Mouse (Mus musculus) embryonic facial prominence, embryonic 10.5 days (tissue): Measurements from ENCODE around the gene Rbms3. TPM values are rescaled to one million over a fixed set of nuclear protein-coding genes. Genes with fewer than 3 reads are reported as not detected.

Experiments
- DNase-seq: peaks from one replicate; pipeline ENCODE4 v3.0.0-alpha.2; 2017; ENCODE audit warnings: low spot score
- H3K27ac ChIP-seq: fragments of 300-500 bp; sonication (generic); replicated peaks from 2 replicates; pipeline ENCODE4 v1.5.1; 2016; ENCODE audit warnings: mild to moderate bottlenecking
- H3K27me3 ChIP-seq: fragments of 300-500 bp; sonication (generic); replicated peaks from 2 replicates; pipeline ENCODE4 v1.6.1; 2016; ENCODE audit warnings: low read depth, mild to moderate bottlenecking; ENCODE audit not compliant: poor library complexity, severe bottlenecking
- H3K36me3 ChIP-seq: fragments of 300-500 bp; sonication (generic); replicated peaks from 2 replicates; pipeline ENCODE4 v1.6.1; 2016; ENCODE audit warnings: mild to moderate bottlenecking, moderate library complexity
- H3K4me1 ChIP-seq: fragments of 300-500 bp; sonication (generic); 2 replicates; pipeline ENCODE4 v1.6.1; 2016
- H3K4me3 ChIP-seq: fragments of 300-500 bp; sonication (generic); 2 replicates; pipeline ENCODE4 v1.5.1; 2016; ENCODE audit warnings: mild to moderate bottlenecking, moderate library complexity
- H3K9me3 ChIP-seq: fragments of 300-500 bp; sonication (generic); 2 replicates; pipeline ENCODE4 v1.6.1; 2016; ENCODE audit warnings: mild to moderate bottlenecking
- WGBS: fragments of 180-500 bp; shearing (Covaris S2); methylation state at CpG from one replicate; pipeline ENCODE4 v1.1.7; 2016; 5-methylcytosine and 5-hydroxymethylcytosine counted together
- polyA plus RNA-seq: library from polyadenylated mRNA; unstranded; fragments of >200 nt; fragmentation: Nextera tagmentation; extraction: Ambion mirVana; gene quantifications from 2 replicates; pipeline ENCODE4 v1.2.1, GENCODE M21; 2016

Rbms3 gene
- polyA plus RNA-seq, 1 experiment from 2014 or later: 29.9 TPM

GRCm38 (mm10) chr9:117393626-117394525 is 235.8 kb downstream of the Rbms3 start:
- Histone ChIP-seq H3K9me3 (no peaks in the 10 kb centered on the region), H3K4me1 (0 out of 2 replicates have a peak, but pooled peaks cover 3% of the 10 kb centered on the region), H3K27ac (no peak overlapping the region), H3K36me3 (no peaks in the 10 kb centered on the region), H3K27me3 (no peaks in the 10 kb centered on the region), H3K4me3 (no peak overlapping the region)
- WGBS: 77% methylated on average over 18 of the region's 18 CpGs
- peak; percentile 18 for DNase-seq

- 88% methylated on average over 9 of the region's 9 CpGs for WGBS
Observed at GRCm38 (mm10) chr9:117388024-117388423, 241.7 kb downstream of the Rbms3 start.

GRCm38 (mm10) chr9:117380876-117381275 is 248.8 kb downstream of the Rbms3 start:
- Histone ChIP-seq H3K36me3 (no peaks in the 10 kb centered on the region), H3K27me3 (0 out of 2 replicates have a peak, but pooled peaks cover 5% of the 10 kb centered on the region), H3K27ac (peak overlapping the region; percentile 61), H3K4me1 (peaks cover 38% of the 10 kb centered on the region), H3K4me3 (no peak overlapping the region), H3K9me3 (no peaks in the 10 kb centered on the region)
- DNase-seq: no peak
- 73% methylated on average over 5 of the region's 5 CpGs for whole genome bisulfite sequencing

More at GRCm38 (mm10) chr9:117388024-117388423, 241.7 kb downstream of the Rbms3 start:
- Histone ChIP-seq H3K4me3 (no peak overlapping the region), H3K9me3 (no peaks in the 10 kb centered on the region), H3K36me3 (no peaks in the 10 kb centered on the region), H3K27ac (no peak overlapping the region), H3K27me3 (no peaks in the 10 kb centered on the region), H3K4me1 (no peaks in the 10 kb centered on the region)
- no peak for DNase-seq

- H3K27ac ChIP-seq: peak overlapping the region; percentile 61
- no peaks in the 10 kb centered on the region for H3K36me3 ChIP-seq
- 0 out of 2 replicates have a peak, but pooled peaks cover 5% of the 10 kb centered on the region for H3K27me3 ChIP-seq
- peaks cover 38% of the 10 kb centered on the region for H3K4me1 ChIP-seq
- 20% methylated on average over 5 of the region's 5 CpGs for WGBS
- no peaks in the 10 kb centered on the region for H3K9me3 ChIP-seq
- peak; percentile 68 for DNase-seq
- H3K4me3 ChIP-seq: no peak overlapping the region
Observed at GRCm38 (mm10) chr9:117380076-117380475, 249.6 kb downstream of the Rbms3 start.

DNA sequence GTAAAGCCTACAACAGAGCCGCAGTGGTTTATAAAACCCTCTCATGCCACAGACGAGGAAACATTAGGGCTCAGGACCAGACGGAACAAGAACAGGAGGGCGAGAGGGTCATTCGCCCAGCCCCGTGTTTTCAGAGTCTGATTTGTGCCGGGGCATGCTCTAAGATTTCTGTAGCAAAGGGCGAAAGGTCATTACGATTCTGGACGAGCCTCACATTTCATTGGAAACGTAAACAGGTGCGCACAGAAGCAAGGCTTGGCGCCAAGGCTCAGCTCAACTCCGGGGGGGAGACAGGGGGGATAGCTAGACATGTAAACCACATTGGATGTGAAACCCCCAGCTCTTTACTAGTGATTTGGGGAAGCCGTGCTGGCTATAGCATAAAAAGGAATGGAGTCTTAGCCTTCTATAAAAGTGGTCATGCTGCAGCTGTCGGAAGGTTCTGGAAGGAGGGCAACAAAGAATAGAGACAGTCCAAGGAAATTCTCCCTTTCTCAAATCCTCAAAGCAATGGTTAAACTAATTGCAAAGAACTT is 250.2 kb downstream of the Rbms3 start:
- no peaks in the 10 kb centered on the region for H3K36me3 ChIP-seq
- no peak overlapping the region for H3K4me3 ChIP-seq
- peak; percentile 50 for DNase-seq
- peak overlapping the region; percentile 61; the same call in 1 of the 2 replicates for H3K27ac ChIP-seq
- 48% methylated on average over 16 of the region's 16 CpGs for WGBS
- H3K27me3 ChIP-seq: 0 out of 2 replicates have a peak, but pooled peaks cover 5% of the 10 kb centered on the region
- H3K4me1 ChIP-seq: peaks cover 38% of the 10 kb centered on the region
- H3K9me3 ChIP-seq: no peaks in the 10 kb centered on the region

DNA sequence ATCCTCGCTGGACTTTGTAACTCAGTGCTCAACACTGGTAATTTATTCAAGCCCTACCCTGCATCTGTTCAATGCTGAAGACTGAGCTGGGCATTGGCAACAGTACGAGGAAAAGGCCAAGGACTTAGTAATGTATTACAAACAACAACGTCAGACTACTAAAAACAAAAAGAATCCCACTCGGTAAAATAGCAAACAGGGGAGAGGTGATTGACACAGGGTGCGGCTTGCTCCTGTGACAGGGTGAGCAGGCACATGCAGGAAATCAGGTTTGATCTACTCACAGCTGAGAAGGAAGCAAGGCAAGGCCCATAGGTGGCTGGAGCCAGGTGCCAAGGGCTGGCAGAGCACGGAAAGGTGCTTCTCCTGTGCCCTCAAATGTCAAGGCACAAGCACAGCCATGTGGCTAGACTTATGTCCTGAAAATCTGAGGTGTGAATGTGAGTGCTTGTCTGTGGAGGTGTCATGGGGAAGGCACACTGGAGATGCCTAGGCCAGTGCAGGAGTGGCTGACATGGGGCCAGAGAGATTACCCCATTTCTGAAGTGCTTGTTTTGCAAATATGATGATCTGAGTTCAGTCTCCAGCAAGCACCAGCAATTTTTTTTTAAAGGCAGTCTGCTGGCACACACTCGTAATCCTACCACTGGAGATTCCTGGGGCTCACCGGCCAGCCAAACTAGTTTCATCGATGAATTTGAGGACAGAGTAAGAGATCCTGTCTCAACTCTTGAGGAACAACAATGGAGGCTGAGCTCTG is 251.4 kb downstream of the Rbms3 start:
- DNase-seq: no peak

DNA sequence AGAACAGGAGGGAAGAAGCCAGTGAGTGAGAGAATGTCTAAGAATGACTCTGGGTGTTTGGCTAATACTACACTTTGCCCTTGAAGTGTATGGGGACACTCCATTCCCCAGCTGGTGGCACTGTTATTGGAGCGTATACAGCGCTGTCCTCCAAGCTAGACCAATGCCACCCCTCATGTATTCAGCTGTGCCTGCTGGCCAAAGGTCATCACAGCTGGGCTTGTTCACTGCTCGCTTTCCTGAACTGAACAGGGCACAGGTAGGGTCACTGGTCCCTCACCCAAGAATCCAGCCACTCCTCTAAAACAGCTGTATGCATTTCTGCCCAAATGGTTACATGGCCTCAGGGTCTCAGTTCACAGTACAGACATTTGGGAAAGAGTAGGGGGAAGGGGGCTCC is 253.9 kb downstream of the Rbms3 start:
- no peak for DNase-seq
- Histone ChIP-seq H3K36me3 (no peaks in the 10 kb centered on the region), H3K27ac (no peak overlapping the region), H3K27me3 (no peaks in the 10 kb centered on the region), H3K4me1 (peaks cover 34% of the 10 kb centered on the region), H3K4me3 (no peak overlapping the region), H3K9me3 (no peaks in the 10 kb centered on the region)
- WGBS: 87% methylated on average over 3 of the region's 3 CpGs

More for the DNA sequence above, 251.4 kb downstream of the Rbms3 start:
- H3K4me1 ChIP-seq: peaks cover 41% of the 10 kb centered on the region
- H3K4me3 ChIP-seq: no peak overlapping the region
- H3K27me3 ChIP-seq: 0 out of 2 replicates have a peak, but pooled peaks cover 5% of the 10 kb centered on the region
- no peaks in the 10 kb centered on the region for H3K9me3 ChIP-seq
- 73% methylated on average over 9 of the region's 9 CpGs for WGBS
- H3K27ac ChIP-seq: peak overlapping the region; percentile 8; the same call in 1 of the 2 replicates
- H3K36me3 ChIP-seq: no peaks in the 10 kb centered on the region

- Histone ChIP-seq H3K9me3 (no peaks in the 10 kb centered on the region), H3K4me1 (peaks cover 10% of the 10 kb centered on the region), H3K27ac (no peak overlapping the region; the same call in 1 of the 2 replicates), H3K4me3 (no peak overlapping the region), H3K27me3 (no peaks in the 10 kb centered on the region), H3K36me3 (no peaks in the 10 kb centered on the region)
- DNase-seq: peak; percentile 30
- 49% methylated on average over 7 of the region's 7 CpGs for WGBS
Observed at GRCm38 (mm10) chr9:117373164-117373741, 256.5 kb downstream of the Rbms3 start.

- Histone ChIP-seq H3K36me3 (no peaks in the 10 kb centered on the region), H3K4me3 (no peak overlapping the region), H3K27ac (no peak overlapping the region), H3K4me1 (peaks cover 6% of the 10 kb centered on the region), H3K27me3 (no peaks in the 10 kb centered on the region), H3K9me3 (no peaks in the 10 kb centered on the region)
- 90% methylated on average over 5 of the region's 5 CpGs for WGBS
- DNase-seq: no peak
Observed at GRCm38 (mm10) chr9:117371980-117372379, 257.7 kb downstream of the Rbms3 start.

DNA sequence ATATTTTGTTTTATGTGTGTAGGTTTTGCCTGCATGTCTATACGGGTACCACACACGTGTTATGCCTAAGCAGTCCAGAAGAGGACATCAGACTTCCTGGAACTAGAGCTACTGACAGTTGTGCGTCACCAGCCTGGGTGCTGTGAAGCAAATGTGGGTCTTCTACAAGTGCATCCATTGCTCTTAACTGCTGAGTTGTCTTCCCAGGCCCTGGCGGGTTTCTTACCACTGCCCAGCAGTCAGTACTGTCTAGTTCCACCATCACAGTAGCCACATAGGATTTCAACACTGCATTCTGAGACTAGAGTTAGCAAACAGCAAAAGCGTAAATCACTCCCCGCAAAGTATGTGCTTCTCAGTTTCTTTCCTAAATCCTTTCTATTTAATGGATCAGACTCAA is 259.6 kb downstream of the Rbms3 start:
- no peaks in the 10 kb centered on the region for H3K9me3 ChIP-seq
- no peak overlapping the region for H3K4me3 ChIP-seq
- no peak overlapping the region for H3K27ac ChIP-seq
- 90% methylated on average over 6 of the region's 6 CpGs for WGBS
- peaks cover 6% of the 10 kb centered on the region for H3K4me1 ChIP-seq
- no peaks in the 10 kb centered on the region for H3K27me3 ChIP-seq
- no peaks in the 10 kb centered on the region for H3K36me3 ChIP-seq
- DNase-seq: no peak

DNA sequence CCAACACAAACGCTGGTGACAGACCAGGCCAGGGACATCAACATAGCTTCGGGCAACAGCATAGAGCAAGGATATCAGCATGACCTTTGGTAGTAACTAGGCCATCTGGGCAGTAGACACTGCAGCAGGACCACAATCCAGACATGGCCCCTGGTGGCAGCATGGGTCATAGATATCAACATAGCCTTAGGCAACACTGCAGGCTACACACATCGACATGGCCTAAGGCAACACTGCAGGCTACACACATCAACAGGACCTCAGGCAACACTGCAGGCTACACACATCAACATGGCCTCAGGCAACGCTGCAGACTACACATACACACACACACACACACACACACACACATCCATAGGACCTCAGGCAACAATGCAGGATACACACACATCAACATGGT is 261.7 kb downstream of the Rbms3 start:
- H3K9me3 ChIP-seq: no peaks in the 10 kb centered on the region
- no peak for DNase-seq
- peaks cover 8% of the 10 kb centered on the region; the same call in 1 of the 2 replicates for H3K27me3 ChIP-seq
- H3K4me3 ChIP-seq: no peak overlapping the region
- no peaks in the 10 kb centered on the region for H3K36me3 ChIP-seq
- H3K4me1 ChIP-seq: peaks cover 4% of the 10 kb centered on the region; the same call in 1 of the 2 replicates
- WGBS: 91% methylated on average over 4 of the region's 4 CpGs
- H3K27ac ChIP-seq: no peak overlapping the region

DNA sequence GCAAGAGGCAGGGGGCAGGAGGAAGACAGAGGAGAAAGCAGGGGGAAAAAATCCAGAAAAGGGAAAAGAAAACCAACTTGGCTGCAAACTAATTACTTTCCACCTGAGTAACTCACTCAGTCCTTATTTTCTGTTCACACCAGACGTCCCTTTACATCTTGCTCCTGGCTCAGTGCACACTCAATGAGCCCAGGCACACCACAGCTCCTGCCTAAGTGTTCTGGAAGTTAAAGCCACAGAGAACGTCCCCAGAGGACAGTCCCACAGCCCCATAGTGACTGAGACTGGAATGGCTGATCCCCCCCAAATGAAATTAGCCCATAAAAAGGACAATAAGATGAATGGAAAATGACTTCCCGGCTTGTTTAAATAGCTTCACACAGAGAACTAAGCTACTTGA is 265.1 kb downstream of the Rbms3 start:
- Histone ChIP-seq H3K36me3 (no peaks in the 10 kb centered on the region), H3K4me1 (peaks cover 4% of the 10 kb centered on the region; the same call in 1 of the 2 replicates), H3K9me3 (no peaks in the 10 kb centered on the region), H3K27ac (no peak overlapping the region), H3K4me3 (no peak overlapping the region), H3K27me3 (peaks cover 22% of the 10 kb centered on the region)
- 58% methylated on average over 3 of the region's 3 CpGs for WGBS
- DNase-seq: no peak
